Mouse (Mus musculus): ENCODE results near the gene Scarf2.

Scarf2 gene

GRCm38 (mm10) chr16:17833321-17833680 is 36.2 kb downstream of the Scarf2 start:
- DNase-seq: no peak

GRCm38 (mm10) chr16:17833681-17834399 is 36.8 kb downstream of the Scarf2 start:
- DNase-seq: no peak

- no peak for DNase-seq
Observed at GRCm38 (mm10) chr16:17834543-17834942, 37.5 kb downstream of the Scarf2 start.

- DNase-seq: no peak
Observed at GRCm38 (mm10) chr16:17835481-17835880, 38.4 kb downstream of the Scarf2 start.

GRCm38 (mm10) chr16:17838051-17838450 is 41.0 kb downstream of the Scarf2 start, which contains the start of gene Car15:
Gene Car15 (minus strand): TSS chr16:17838364.
- peak; percentile 44 for DNase-seq

- DNase-seq: no peak
Observed at GRCm38 (mm10) chr16:17839976-17840375, 42.9 kb downstream of the Scarf2 start.

GRCm38 (mm10) chr16:17842437-17842836 is 45.4 kb downstream of the Scarf2 start:
- DNase-seq: no peak

GRCm38 (mm10) chr16:17843701-17844365 is 46.8 kb downstream of the Scarf2 start:
- DNase-seq: no peak

GRCm38 (mm10) chr16:17848431-17848830 is 51.3 kb downstream of the Scarf2 start:
- DNase-seq: no peak

GRCm38 (mm10) chr16:17848928-17849327 is 51.8 kb downstream of the Scarf2 start:
- DNase-seq: peak; percentile 65

- no peak for DNase-seq
Observed at GRCm38 (mm10) chr16:17849486-17849885, 52.4 kb downstream of the Scarf2 start.

- DNase-seq: no peak
Observed at GRCm38 (mm10) chr16:17851331-17851730, 54.2 kb downstream of the Scarf2 start.

GRCm38 (mm10) chr16:17851860-17852259 is 54.8 kb downstream of the Scarf2 start:
- no peak for DNase-seq

- DNase-seq: no peak
Observed at GRCm38 (mm10) chr16:17853263-17853662, 56.2 kb downstream of the Scarf2 start.

GRCm38 (mm10) chr16:17857157-17857556 is 60.1 kb downstream of the Scarf2 start:
- DNase-seq: no peak

Measured in kidney, adult 9 months (tissue).